Mouse (Mus musculus): ENCODE measurements around the gene Cdc42se1.

DNA sequence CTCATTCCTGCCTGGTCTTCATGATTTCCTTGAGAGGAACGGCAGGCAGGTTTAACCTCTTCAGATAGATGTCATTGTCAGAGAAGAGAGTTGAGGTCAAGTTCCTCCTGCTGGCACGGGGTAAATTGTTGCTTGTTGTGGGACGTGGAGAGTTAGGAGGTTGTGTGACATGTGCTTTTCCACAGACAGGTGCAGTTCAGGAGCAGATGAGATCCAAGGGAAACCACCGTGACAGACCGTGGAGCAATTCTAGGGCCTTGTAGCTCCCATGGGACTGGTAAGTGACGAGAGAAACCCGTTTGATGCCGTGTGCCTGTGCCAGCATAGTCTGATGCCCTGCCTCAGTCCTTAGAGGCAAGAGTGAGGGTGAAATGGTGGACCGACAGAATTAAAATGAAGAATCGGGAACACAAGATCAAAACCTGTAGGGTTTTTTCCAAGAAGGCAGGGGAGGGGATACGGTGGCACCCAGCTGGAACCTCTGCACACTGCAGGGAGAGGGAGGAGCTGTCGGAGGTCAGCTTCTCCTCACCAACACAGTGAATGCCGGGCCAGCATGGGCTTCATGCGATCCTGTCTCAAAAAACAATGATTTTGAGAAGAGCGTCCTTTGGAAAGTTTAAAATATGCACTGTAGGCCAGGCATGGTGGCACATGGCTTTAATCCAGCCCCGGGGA lies 4.9 kb downstream of the Cdc42se1 start:
- no peak for TF ChIP-seq HCFC1 (IDR thresholded peaks at IDR 0.05; ENCODE audit: borderline replicate concordance, insufficient read depth, low read length)
- TF ChIP-seq CHD2 (IDR thresholded peaks at IDR 0.05; ENCODE audit: low read depth, low read length), result no peak

Data from ES-E14 (cell line).